Mouse (Mus musculus): ENCODE results near the gene Atp13a4.

GRCm38 (mm10) chr16:29374636-29375035 lies 170.0 kb downstream of the Atp13a4 start:
- TF ChIP-seq POLR2A (IDR thresholded peaks at IDR 0.05; ENCODE audit: borderline replicate concordance, extremely low read depth, insufficient read depth, insufficient read length, poor library complexity, severe bottlenecking) = no peak
- no peak for TF ChIP-seq CTCF (IDR thresholded peaks at IDR 0.05; ENCODE audit: borderline replicate concordance, extremely low read depth, insufficient read depth, insufficient read length)

Data from brain, embryonic 14.5 days (tissue).